Mouse (Mus musculus): ENCODE results near the gene Ttc24.

- TF ChIP-seq ZNF384 (IDR thresholded peaks at IDR 0.05; ENCODE audit: low read depth, low read length) (no peak), ZC3H11A (IDR thresholded peaks at IDR 0.05; ENCODE audit: borderline replicate concordance, low read depth, low read length) (no peak), HCFC1 (IDR thresholded peaks at IDR 0.05; ENCODE audit: borderline replicate concordance, insufficient read depth, low read length) (no peak)
Observed at GRCm38 (mm10) chr3:88068386-88068785, 9.7 kb downstream of the Ttc24 start.
